Mouse (Mus musculus) embryonic facial prominence, embryonic 10.5 days (tissue): ENCODE measurements around the gene Tshr. TPM values are rescaled to one million over a fixed set of nuclear protein-coding genes. Genes with fewer than 3 reads are reported as not detected.

ENCODE experiments used
- DNase-seq: peaks from one replicate; pipeline ENCODE4 v3.0.0-alpha.2; 2017; ENCODE audit warnings: low spot score
- H3K27ac ChIP-seq: fragments of 300-500 bp; sonication (generic); replicated peaks from 2 replicates; pipeline ENCODE4 v1.5.1; 2016; ENCODE audit warnings: mild to moderate bottlenecking
- H3K27me3 ChIP-seq: fragments of 300-500 bp; sonication (generic); replicated peaks from 2 replicates; pipeline ENCODE4 v1.6.1; 2016; ENCODE audit warnings: low read depth, mild to moderate bottlenecking; ENCODE audit not compliant: poor library complexity, severe bottlenecking
- H3K36me3 ChIP-seq: fragments of 300-500 bp; sonication (generic); replicated peaks from 2 replicates; pipeline ENCODE4 v1.6.1; 2016; ENCODE audit warnings: mild to moderate bottlenecking, moderate library complexity
- H3K4me1 ChIP-seq: fragments of 300-500 bp; sonication (generic); 2 replicates; pipeline ENCODE4 v1.6.1; 2016
- H3K4me3 ChIP-seq: fragments of 300-500 bp; sonication (generic); 2 replicates; pipeline ENCODE4 v1.5.1; 2016; ENCODE audit warnings: mild to moderate bottlenecking, moderate library complexity
- H3K9me3 ChIP-seq: fragments of 300-500 bp; sonication (generic); 2 replicates; pipeline ENCODE4 v1.6.1; 2016; ENCODE audit warnings: mild to moderate bottlenecking
- WGBS: fragments of 180-500 bp; shearing (Covaris S2); methylation state at CpG from one replicate; pipeline ENCODE4 v1.1.7; 2016; 5-methylcytosine and 5-hydroxymethylcytosine counted together
- polyA plus RNA-seq: library from polyadenylated mRNA; unstranded; fragments of >200 nt; fragmentation: Nextera tagmentation; extraction: Ambion mirVana; gene quantifications from 2 replicates; pipeline ENCODE4 v1.2.1, GENCODE M21; 2016

The Tshr gene
- polyA plus RNA-seq, 1 experiment from 2014 or later: 0.39 TPM

DNA sequence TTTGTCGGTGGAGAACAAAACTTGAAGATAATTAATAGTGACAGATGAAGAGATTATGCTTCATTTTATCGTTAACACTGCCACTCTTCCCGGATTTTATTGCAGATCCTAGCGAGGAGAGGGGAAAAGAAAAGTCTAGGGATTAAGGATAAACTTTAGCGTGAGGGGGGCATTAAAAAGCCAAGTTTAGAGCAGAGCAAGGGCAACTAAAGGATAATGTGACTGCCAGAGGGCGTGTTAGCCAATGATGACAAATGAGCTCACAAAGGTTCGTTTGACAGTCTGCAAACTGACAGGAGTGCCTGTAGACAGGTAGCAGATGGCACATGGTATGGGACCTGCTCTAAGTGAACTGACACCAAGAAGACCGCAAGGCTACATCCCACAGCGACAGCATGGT lies 36.9 kb downstream of the Tshr start:
- H3K4me1 ChIP-seq: peaks cover 4% of the 10 kb centered on the region; the same call in 1 of the 2 replicates
- H3K9me3 ChIP-seq: no peaks in the 10 kb centered on the region
- no peak overlapping the region for H3K4me3 ChIP-seq
- H3K27ac ChIP-seq: no peak overlapping the region
- WGBS: 53% methylated on average over 9 of the region's 9 CpGs
- H3K36me3 ChIP-seq: no peaks in the 10 kb centered on the region
- DNase-seq: no peak
- H3K27me3 ChIP-seq: no peaks in the 10 kb centered on the region

DNA sequence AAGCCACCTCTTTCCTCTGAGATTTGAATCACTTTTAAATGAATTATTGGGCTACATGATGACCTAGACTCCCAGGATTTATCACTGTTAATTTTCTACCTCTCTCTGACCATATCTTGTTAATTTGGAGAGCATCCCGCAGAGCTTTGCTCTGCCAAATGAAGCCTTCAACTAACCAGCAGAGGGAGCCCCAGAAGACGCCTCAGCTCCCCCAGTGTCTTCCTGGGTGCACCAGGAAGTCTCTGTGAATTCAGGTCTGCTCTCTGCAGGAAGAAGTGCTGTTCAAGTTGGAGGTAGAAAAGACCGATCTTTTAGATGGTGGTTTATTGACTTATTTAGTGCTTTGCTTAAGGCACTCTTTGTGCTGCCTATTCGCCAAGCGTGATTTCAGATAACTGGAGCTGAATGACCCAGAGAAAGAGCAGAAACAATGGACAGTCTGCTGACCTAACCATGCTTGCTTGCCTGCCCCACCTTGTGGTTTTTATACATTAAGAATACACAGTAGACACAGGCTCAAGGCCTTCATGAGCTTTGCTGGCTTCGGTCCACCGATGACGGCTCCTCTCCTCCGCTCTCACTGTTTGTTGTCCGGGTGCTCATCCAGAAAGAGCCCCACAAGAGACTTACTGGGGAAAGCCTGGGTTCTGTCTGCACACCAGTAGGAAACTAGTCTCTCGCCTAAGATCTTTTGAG lies 38.9 kb downstream of the Tshr start:
- Histone ChIP-seq H3K4me1 (peaks cover 4% of the 10 kb centered on the region; the same call in 1 of the 2 replicates), H3K36me3 (no peaks in the 10 kb centered on the region), H3K9me3 (no peaks in the 10 kb centered on the region), H3K27me3 (no peaks in the 10 kb centered on the region), H3K27ac (no peak overlapping the region), H3K4me3 (no peak overlapping the region)
- peak; percentile 20 for DNase-seq
- WGBS: 78% methylated on average over 11 of the region's 11 CpGs

DNA sequence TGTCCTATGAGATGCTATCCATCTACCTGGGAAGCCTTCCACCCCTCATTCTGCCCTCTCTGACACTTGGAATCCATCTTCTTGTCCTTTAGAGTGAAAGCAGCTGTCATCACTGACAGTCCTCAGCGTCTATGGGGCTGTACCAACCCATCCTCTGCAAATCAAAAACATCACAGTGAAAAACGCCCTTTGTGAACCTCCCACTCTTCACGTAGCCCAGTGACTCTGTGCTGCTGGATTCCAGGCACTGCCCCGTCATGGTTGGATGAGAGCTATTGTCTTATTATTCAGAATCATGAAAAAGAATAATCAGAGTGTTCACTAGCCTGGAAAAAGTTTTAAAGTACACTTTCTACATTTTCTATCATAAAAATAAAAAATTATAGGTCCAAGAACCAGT lies 42.1 kb downstream of the Tshr start:
- Histone ChIP-seq H3K4me3 (no peak overlapping the region), H3K9me3 (no peaks in the 10 kb centered on the region), H3K27ac (no peak overlapping the region), H3K4me1 (no peaks in the 10 kb centered on the region), H3K36me3 (no peaks in the 10 kb centered on the region), H3K27me3 (no peaks in the 10 kb centered on the region)
- no peak for DNase-seq
- 55% methylated on average over 4 of the region's 4 CpGs for WGBS

DNA sequence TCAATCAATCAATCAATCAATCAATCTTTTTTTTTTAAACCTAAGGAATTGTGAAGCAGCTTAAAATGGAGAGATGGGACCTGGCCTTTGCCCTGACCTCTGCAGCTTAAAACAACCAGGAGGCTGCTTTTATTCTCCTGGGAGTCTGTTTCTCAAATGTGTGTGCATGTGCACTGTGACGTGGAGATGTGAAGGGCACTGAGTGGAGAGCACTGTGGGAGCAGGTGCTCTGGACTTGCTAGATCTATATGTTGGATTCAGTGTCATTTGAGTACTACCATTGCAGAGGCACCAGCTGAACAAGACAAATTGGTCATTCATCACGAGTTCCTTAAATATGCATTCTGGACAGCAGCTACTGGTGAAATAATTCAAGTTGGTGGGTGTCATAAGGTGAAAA lies 42.8 kb downstream of the Tshr start:
- no peaks in the 10 kb centered on the region for H3K36me3 ChIP-seq
- H3K4me1 ChIP-seq: no peaks in the 10 kb centered on the region
- H3K27ac ChIP-seq: no peak overlapping the region
- no peaks in the 10 kb centered on the region for H3K9me3 ChIP-seq
- WGBS: 56% methylated on average over 2 of the region's 2 CpGs
- H3K27me3 ChIP-seq: no peaks in the 10 kb centered on the region
- H3K4me3 ChIP-seq: no peak overlapping the region
- DNase-seq: no peak

DNA sequence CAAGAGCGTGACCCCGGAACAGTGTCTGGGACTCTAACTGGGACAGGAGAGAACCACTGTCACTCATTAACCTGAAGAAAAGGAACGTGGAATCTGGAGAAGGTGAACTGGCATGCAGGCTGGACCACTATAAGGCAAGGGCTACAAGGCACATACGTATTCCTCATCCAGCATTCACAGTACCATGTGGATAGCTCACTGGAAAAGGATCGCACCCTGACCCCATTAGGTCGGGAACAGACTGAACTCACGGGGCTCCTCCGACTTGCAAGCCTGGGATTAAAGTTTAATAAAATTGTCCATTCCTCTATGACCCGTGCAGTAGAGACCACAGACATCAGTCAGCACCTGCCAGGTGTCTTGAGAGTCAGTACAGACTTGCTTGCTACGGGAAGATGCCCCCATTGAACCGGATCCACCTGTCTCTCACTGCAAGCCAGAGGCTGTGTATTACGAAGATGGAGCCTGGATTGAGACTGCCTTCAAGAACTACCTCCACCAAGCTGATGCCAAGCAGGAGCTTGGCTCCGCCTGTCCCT lies 97.9 kb downstream of the Tshr start:
- Histone ChIP-seq H3K4me3 (no peak overlapping the region), H3K27ac (no peak overlapping the region), H3K27me3 (no peaks in the 10 kb centered on the region), H3K4me1 (0 out of 2 replicates have a peak, but pooled peaks cover under 1% of the 10 kb centered on the region), H3K9me3 (no peaks in the 10 kb centered on the region), H3K36me3 (no peaks in the 10 kb centered on the region)
- 93% methylated on average over 13 of the region's 13 CpGs for WGBS
- no peak for DNase-seq

DNA sequence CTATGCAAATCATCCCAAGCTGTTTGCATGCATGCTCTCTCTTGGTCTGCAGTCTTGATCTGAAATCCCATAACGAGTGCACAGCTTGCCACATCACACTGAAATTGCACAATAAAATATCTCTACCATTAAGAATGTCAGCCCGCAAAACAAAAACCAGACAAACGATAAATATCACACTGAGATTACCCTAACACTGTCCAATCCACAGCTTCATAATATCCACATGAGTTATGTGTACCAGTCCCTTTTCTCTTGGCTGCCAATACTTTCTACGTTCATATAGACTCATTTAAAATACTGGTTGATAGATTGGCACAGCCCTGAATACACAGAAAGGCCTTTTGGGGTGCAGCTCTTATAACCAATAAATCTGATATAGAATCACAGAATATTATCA lies 102.0 kb downstream of the Tshr start:
- Histone ChIP-seq H3K36me3 (no peaks in the 10 kb centered on the region), H3K9me3 (no peaks in the 10 kb centered on the region), H3K27me3 (no peaks in the 10 kb centered on the region), H3K4me3 (no peak overlapping the region), H3K27ac (no peak overlapping the region), H3K4me1 (peaks cover 8% of the 10 kb centered on the region)
- DNase-seq: no peak
- 91% methylated on average over 4 of the region's 4 CpGs for WGBS

DNA sequence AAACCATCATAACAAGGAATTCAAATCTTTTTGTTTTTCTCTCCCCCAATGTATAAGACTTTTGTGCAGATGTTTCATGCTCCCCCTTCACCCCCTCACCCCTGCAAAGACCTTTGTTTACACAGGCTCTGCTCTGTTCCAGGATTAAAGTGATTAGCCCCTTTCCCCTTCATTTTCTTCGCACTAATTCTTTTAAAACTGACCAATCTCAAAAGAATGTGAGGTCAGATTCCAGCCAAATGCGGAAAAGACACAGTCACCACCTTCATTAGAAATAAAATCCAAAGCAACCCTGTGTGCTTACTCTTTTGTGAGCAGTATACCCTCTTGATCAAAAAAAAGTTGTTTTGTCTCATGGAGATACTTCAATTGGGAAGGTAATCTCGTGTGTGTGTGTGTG lies 104.0 kb downstream of the Tshr start:
- no peaks in the 10 kb centered on the region for H3K9me3 ChIP-seq
- WGBS: 23% methylated on average over 3 of the region's 3 CpGs

DNA sequence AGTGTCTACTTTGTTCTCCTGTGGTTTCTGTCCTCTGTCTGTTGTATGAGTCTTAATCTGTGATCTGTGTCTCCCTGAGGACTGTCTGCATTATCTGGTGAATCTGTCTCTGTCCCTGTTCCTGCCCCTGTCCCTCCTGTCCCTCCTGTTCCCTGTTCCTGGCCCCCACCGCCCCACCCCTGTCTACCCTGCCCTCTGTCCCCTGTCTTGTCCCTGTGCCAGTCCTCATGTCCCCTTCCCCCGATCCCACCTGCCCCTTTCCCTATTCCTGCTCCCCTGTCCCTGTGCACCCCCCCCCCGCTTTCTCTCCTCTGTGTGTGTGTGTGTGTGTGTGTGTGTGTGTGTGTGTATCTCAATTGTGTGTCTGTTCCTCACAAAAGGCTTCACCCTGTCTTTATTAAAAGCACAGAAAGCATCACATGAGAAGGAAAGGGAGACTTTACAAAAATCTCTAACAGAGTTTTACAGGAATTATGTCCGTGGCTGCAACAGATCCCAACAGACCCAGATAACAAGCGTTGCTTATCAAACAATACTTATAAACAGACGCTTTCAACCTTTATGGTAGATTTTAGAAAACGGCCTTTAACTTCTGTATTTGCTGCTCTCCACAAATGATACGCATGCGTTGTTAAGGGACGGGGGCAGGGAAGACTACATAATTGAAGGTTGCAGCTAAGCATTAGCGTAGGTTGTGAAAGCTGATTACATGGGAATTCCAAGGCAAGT lies 111.3 kb downstream of the Tshr start:
- Histone ChIP-seq H3K27me3 (no peaks in the 10 kb centered on the region), H3K27ac (peak overlapping the region; percentile 63), H3K4me3 (no peak overlapping the region), H3K4me1 (peaks cover 11% of the 10 kb centered on the region), H3K36me3 (no peaks in the 10 kb centered on the region), H3K9me3 (no peaks in the 10 kb centered on the region)
- 60% methylated on average over 11 of the region's 11 CpGs for WGBS
- no peak for DNase-seq

More for the DNA sequence above, 104.0 kb downstream of the Tshr start:
- Histone ChIP-seq H3K27me3 (no peaks in the 10 kb centered on the region), H3K27ac (no peak overlapping the region), H3K4me1 (peaks cover 8% of the 10 kb centered on the region), H3K36me3 (no peaks in the 10 kb centered on the region), H3K4me3 (no peak overlapping the region)
- no peak for DNase-seq

DNA sequence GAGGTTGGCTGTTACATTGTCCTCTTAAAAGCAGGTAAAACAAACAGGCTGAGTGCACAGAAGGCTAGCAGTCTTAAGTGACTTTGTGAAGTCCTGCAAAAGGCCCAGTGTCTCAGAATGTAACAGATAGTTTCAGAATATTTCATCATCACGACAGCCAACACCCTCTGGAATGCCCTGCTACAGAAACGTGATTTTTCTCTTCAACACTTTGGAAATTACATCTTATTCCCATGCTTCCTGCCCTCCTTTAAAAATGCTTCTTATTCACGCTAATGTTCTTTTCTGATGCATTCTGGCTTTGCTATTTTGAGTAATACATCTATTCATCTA lies 111.8 kb downstream of the Tshr start:
- Histone ChIP-seq H3K36me3 (no peaks in the 10 kb centered on the region), H3K27ac (no peak overlapping the region), H3K9me3 (no peaks in the 10 kb centered on the region), H3K4me1 (peaks cover 11% of the 10 kb centered on the region), H3K4me3 (no peak overlapping the region), H3K27me3 (no peaks in the 10 kb centered on the region)
- DNase-seq: no peak
- WGBS: 55% methylated on average over 3 of the region's 3 CpGs

DNA sequence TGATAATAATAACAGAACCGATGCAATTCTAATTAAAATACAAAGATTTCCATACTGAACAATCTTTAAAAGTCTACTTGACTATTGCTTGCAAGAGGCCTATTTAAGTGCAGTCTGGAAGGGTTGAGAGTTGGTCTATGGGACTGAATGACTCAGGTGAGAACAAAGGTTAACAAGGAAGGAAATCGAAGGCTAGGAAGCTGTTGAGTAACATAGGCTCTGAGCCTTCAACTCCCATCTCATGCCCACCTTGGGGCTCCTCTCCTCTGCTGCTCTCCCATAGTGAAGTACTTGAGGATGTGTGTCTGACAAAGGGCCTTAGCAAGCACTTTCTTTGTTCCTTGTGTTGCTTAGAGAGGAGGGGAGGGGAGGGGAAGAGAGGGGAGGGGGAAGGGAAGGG lies 116.1 kb downstream of the Tshr start:
- Histone ChIP-seq H3K9me3 (no peaks in the 10 kb centered on the region), H3K27ac (no peak overlapping the region), H3K36me3 (no peaks in the 10 kb centered on the region), H3K4me1 (peaks cover 11% of the 10 kb centered on the region), H3K27me3 (no peaks in the 10 kb centered on the region), H3K4me3 (no peak overlapping the region)
- WGBS: 88% methylated on average over 2 of the region's 2 CpGs
- no peak for DNase-seq

DNA sequence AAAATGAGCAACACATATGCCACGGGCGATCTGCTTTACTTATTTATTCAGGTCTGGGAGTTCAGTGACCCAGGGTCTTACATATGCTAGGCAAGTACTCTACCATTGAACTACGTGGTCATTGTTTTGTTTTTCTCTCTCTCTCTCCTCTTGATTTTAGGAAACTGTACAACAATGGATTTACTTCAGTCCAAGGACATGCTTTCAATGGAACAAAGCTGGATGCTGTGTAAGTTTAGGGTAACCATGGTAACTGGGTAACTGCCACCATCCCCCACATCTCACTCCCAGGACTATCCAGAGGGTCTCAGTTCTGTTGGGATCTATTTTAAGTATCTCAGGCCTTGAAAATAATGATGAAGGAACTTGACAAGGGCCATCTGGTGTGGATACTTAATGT lies 127.4 kb downstream of the Tshr start:
- WGBS: 61% methylated on average over 3 of the region's 3 CpGs
- H3K27me3 ChIP-seq: no peaks in the 10 kb centered on the region
- no peaks in the 10 kb centered on the region for H3K9me3 ChIP-seq

DNA sequence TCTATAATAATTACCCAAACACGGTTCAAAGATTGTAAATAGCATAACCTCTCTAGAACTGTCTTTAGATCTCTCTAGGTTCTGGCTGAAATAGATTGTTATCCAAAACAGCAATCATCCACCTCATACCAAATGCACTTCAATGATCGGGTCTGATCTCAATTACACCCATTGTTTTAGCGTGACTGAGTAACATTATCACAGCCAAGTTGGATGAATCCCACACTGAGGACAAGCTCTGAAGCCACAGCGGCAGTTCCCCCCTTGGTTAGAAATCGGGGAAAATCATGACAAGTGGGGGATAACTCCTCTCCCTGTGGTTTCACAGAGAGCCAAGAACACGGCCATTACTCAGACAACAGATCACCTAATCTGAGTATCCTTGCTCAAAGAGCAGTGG lies 129.6 kb downstream of the Tshr start:
- Histone ChIP-seq H3K9me3 (no peaks in the 10 kb centered on the region), H3K36me3 (no peaks in the 10 kb centered on the region), H3K4me1 (peaks cover 28% of the 10 kb centered on the region), H3K27me3 (no peaks in the 10 kb centered on the region), H3K4me3 (no peak overlapping the region), H3K27ac (no peak overlapping the region)
- no peak for DNase-seq
- 78% methylated on average over 6 of the region's 6 CpGs for WGBS

More for the DNA sequence above, 127.4 kb downstream of the Tshr start:
- H3K4me1 ChIP-seq: peaks cover 18% of the 10 kb centered on the region
- H3K27ac ChIP-seq: no peak overlapping the region
- no peak overlapping the region for H3K4me3 ChIP-seq
- no peaks in the 10 kb centered on the region for H3K36me3 ChIP-seq
- no peak for DNase-seq

DNA sequence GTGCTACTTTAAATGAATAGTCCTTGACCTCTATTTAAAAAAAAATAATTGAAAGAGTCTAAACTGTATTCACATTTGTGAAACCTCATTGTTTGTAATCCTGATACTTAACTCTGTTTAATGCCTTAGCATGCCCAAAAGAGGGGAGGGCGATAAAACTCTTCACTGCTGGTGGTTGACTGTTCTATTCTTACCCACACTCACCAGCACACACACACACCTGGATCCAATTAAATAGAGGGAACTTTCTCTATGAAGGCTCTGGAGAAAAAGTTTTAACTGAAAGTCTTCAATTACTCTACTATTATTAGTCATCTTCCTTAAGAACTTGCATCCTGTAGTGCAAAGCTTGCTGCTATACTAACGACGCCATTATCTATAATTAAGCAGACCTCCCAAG lies 133.4 kb downstream of the Tshr start:
- H3K27me3 ChIP-seq: no peaks in the 10 kb centered on the region
- H3K36me3 ChIP-seq: no peaks in the 10 kb centered on the region
- DNase-seq: no peak
- 39% methylated on average over 3 of the region's 3 CpGs for WGBS
- peaks cover 19% of the 10 kb centered on the region for H3K4me1 ChIP-seq
- no peak overlapping the region for H3K27ac ChIP-seq
- H3K4me3 ChIP-seq: no peak overlapping the region
- 0 out of 2 replicates have a peak, but pooled peaks cover 3% of the 10 kb centered on the region for H3K9me3 ChIP-seq
